Mouse (Mus musculus): ENCODE data around the gene Slc24a3. TPM values are rescaled to one million over a fixed set of nuclear protein-coding genes. Genes with fewer than 3 reads are reported as not detected.
A peak's percentile ranks its signal among the peaks of the same experiment; 100 is the strongest.

Slc24a3 gene
- total RNA-seq, 1 experiment from 2014 or later = 3.8 TPM

DNA sequence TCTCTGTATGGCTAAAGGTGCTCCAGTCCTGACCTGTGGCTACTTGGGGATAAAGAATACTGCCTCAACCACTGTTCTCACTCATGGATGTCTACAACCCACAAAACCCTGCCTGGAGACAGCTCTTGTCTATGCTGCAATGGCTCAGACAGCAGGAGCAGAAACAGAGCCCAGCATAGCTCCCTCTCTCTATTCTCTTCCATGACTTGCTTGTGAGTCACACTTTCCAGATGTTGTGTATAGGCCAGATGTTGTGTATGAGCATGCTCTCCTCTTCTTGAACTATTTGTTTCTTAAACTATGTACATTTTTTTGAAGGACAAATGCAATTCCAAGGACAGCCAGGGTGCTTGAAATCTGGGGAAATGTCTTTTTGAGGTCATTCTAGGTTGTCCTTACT, 101.4 kb downstream of the Slc24a3 start:
- ATAC-seq (replicated peaks; ENCODE audit: low read depth, poor library complexity, severe bottlenecking) = no peak

DNA sequence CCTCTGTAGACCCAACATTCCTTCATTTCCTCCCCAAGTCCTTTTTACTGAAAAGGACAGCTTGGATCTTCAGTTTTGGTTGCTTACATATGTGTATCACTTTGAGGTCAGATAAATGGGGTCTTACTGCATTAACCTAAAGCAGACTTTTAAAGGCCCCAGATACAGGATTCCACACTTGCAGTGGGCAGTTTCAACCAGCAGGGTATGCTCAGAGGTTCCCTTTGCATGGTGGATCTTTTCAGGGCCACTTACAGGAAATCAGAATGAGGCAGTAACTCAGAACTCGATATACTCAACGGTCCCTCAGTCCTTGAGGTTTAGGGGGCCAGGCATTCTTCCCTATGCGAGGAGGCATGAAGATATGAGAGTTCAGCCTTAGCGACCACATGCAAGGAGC, 101.9 kb downstream of the Slc24a3 start:
- ATAC-seq (replicated peaks; ENCODE audit: low read depth, poor library complexity, severe bottlenecking) = peak; percentile 60; the same call in 1 of the 2 replicates

DNA sequence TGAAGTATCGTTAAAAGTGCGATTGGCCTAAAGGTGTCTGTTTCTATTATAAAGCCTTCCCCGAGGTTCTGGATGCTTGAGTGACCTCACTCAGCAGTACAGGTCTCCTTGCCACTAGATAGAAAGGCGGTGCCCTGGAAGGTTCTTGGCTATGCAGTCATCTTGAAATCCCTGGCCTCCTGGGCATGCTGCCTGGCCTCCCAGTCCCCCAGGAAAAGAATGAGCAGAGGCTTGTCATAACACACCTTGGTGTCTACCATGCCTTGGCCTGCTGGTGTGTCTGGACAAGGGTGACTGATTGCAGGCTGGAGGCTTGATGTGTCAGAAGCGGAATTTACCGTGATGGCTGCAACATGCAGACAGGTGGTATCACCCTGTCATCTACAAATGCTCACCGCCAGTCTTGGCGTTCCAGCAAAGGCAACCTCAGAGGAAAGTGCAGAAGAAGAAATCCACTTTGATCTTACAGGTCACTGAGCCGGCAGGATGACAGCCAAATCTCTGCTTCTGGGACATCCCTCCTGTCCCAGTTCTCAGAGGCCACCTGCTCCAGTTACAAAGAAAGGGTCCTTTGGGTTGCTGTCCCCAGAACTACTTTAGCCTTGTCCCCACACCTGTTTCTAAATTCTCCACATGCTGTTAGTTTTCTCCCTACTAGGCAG, 106.6 kb downstream of the Slc24a3 start:
- ATAC-seq (replicated peaks; ENCODE audit: low read depth, poor library complexity, severe bottlenecking) = no peak

DNA sequence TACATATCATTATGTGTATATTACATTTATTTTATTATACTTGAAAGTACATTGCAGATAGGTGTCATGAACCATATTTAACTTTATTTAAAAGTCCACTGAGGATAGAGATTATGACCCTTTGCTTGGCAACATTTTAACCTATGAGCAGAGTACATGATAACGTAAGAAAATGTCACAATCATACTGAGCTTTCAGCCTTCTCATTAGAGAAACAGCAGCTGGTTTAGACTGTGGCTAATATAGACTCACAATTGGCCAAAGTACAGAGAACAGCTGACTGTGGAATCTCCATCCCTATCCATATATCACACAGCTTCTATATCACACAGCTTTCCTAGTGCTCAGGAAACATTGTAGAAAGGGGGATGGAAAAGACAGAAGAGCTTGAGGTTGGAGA, 111.8 kb downstream of the Slc24a3 start:
- no peak for ATAC-seq (replicated peaks; ENCODE audit: low read depth, poor library complexity, severe bottlenecking)

DNA sequence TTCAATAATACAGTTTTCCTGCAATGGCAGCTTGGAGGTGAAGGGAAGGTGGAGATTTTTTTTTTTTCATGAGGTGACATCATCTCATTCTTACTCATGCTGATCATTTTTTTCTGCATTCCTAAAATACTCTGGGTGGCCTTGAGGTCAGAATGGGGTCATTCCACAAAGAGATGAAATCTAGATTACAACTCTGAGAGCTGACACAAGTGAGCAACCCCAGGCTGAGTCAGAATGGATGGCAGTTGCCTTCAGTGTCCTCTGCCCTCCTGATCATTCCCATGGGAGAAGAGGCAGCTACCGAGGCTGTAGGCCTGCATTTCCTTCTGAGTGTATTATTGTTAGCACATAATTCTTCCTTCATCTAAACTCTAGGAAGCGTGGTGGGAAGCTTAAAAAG, 116.2 kb downstream of the Slc24a3 start:
- no peak for ATAC-seq (replicated peaks; ENCODE audit: low read depth, poor library complexity, severe bottlenecking)

DNA sequence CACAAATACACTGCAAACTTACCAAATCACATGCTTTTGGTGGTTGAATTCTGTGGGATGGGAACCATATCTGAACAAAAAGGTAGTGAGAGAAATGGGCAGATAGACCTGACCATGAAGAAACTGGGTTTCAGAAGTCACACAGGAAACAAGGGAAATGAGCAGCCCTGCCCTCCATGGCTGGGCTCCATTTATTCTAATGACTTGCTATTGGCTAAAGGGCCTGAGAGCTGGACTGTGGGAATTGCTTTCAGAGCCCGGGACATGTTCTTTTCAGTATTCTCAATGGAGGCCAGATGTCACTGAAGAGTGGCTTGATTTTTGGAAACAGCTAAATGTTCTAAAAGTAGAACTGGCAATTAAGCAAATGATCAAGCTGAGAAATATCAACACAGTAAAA, 120.9 kb downstream of the Slc24a3 start:
- no peak for ATAC-seq (replicated peaks; ENCODE audit: low read depth, poor library complexity, severe bottlenecking)

DNA sequence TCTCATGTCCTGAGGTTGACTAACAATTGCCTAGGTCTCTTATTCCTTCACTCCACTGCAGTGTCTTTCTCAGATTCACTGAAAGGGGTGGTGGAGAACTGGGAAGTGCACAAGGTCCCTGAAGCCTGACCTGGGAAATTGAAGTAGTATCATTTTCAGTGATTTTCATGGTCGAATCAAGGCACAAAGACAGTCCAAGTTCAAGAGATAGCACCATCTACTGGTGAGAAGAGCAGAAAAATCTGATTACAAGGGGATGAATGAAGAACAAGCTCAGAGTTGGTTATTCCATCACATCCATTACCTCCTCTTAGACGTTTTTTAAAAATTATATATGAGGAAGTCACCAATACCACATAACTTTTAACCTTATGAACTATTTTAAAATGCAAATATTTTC, 123.9 kb downstream of the Slc24a3 start:
- ATAC-seq (replicated peaks; ENCODE audit: low read depth, poor library complexity, severe bottlenecking) = peak; percentile 76

DNA sequence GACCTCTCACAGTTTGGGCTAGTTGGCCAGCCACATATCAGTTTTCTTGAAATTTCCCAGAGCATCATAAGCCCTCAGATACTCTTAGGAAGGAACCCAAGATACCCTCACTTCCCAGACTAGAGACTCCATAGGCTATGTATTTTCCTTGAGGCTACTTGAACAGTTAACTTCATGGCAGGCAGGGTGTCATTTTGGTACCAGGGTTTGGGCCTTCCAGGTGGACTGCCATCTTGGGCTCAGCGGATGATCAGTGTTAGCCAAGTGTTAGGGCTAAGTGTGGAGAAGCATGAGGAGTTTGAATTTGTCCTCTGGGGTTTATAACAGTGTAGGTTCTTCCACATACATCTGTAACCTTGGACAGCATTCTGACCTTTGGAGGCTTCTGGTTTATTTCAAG, 124.6 kb downstream of the Slc24a3 start:
- no peak for ATAC-seq (replicated peaks; ENCODE audit: low read depth, poor library complexity, severe bottlenecking)

DNA sequence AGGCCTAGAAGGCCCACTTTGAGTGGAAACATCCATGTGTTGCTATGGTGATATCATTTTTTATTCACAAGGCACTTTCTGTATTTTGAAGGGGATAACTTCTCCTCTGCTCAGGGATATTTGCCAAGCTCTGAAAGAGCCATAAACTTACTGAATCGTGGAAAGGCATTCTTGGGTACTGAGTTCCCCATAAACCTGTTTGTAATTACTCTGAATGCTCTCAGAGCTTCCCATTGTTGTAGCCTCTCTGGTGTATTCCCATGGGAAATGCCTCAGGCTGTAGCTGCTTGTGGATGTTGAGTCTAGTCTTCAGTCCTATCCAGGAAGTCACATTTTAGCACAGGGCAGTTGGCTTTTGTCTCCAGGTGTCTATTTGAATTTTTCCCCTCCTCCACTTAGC, 125.3 kb downstream of the Slc24a3 start:
- no peak for ATAC-seq (replicated peaks; ENCODE audit: low read depth, poor library complexity, severe bottlenecking)

DNA sequence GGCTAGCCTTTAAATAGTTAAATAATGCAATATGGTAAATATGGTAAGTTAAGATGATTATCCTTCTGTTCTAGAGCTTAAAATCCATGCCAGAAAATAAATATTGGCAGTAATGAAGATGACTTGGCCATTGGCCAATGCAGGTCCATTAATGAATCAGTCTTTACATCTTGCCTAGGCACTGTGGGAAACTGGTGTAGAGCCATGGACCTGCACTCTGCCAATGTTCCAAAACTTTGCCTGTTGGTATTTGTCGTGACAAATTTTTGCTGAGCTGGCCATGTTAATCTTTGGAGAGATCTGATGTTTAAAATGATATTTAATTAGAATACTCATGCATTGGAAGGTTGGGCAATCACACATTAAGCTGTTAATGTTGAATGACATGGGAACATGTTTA, 129.4 kb downstream of the Slc24a3 start:
- no peak for ATAC-seq (replicated peaks; ENCODE audit: low read depth, poor library complexity, severe bottlenecking)

DNA sequence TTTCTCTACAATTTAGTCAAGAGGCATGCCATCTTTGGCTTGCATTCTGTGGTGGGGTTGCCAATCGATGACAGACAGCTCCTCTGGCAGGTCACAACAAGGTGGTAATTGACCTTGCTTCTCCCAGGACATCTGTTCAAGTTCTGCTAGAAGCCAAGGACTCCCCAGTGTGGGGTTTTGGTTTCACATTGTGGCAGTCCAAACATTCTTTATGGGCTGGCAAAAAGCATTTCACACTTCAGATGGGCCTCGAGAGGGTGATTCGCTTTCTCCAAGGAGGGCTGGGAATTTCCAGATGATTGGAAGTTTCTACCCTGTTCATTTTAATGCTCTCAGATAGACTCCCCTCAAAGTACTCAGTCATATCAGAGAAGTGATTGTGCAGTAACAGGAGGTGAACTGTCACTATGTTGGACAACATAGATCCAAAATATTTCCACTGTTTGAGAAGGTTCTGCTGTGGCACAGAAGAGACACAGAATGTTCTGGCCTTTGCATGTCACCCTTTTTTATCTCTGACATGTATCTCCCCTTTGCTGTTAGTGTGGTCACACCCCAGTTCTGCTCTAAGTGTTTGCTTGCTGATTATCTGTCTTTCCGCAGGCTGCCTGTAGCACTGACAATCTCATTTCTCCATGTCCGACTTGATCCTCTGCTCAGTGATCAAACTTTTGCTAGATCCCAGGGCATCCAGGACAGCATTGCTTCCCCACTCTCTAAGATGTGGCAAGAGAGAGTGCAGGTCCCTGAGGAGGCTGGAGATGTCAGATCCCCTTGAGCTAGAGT, 132.6 kb downstream of the Slc24a3 start:
- peak; percentile 85 for ATAC-seq (replicated peaks; ENCODE audit: low read depth, poor library complexity, severe bottlenecking)

DNA sequence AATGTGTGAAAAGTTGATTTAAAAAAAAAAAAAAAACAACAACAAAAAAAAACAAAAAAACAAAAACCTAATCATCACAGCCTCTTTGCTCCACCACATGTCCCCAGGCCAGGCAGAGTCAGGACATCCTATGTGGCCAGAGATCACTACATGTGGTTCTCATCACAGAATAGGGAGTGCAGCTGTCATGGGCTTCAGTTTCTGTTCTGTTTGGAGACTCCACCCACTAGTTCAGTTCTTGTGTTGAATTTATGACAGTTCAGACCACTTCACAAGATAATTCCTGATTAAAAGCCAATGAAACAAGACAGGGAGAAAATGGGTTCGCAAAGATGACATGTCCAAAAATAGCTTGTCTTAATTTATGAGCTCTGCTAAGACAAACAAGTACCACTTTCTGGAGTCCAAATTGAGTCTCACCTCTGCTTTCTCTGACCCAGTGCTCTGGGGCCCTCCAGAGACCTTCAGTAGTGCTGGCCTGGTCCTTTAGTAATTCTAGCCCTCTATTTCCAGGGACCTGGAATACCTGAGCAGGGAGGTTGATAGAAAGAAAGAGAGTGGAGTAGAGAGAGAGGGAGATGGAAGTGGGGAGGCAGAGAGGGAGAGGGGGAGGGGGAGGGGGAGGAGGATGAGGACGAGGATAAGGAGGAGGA, 139.8 kb downstream of the Slc24a3 start:
- peak; percentile 83 for ATAC-seq (replicated peaks; ENCODE audit: low read depth, poor library complexity, severe bottlenecking)

DNA sequence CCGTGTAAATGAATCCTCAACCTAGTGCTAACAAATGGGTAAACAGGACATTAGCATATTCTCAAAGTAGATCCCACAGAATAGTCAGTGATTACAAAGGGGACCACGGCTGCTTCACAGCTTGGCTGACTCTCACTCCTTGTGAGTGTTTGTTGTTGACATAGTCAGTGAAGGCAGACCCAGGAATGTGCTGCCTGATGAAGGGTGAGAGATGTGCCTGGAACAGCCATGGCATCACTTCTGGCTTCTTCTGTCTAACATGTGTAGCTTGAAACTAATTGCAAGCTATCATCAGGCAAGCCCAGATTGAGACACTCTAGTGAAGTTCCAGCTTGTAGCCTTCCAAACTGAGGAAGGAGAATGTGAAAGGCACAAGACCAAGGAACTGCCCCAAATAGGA, 151.4 kb downstream of the Slc24a3 start:
- no peak for ATAC-seq (replicated peaks; ENCODE audit: low read depth, poor library complexity, severe bottlenecking)

DNA sequence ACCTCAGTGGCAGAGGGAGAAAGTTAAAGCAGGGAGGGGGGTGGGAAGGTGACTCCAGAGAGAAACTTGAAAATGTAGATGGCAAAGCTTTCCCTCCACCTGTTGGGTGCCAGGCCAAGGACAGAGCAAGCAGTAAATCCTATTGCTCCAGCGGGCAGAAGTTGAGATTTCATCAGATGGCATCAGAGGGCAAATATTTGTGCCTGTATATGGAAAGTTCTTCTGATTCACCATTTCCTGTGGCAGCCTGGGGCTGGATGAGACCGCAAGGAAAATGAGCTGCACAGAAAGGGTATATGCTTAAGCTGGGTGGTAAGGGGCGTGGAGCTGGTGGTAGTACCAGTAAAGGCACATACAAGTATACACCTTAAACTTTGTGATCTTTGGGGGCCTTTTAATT, 153.7 kb downstream of the Slc24a3 start:
- ATAC-seq (replicated peaks; ENCODE audit: low read depth, poor library complexity, severe bottlenecking) = no peak

DNA sequence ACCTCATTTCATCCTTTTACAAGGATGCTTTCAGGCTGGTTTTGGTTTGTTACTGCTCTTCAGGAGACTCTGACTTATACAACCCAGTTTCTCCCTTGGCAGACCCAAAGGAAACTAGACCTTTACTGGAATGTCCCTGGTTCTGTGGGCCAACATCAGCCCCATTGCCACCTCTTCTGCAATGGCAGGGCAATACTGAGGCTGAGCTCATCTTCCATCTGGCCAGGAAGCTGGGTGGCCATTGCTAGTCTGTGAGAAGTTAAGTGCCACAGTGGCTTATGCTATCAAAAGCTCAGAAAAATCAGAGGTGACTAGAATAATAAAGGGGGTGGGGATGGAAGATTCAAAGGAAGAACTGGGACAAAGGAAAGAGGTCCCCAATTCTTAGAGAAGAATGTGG, 154.2 kb downstream of the Slc24a3 start:
- no peak for ATAC-seq (replicated peaks; ENCODE audit: low read depth, poor library complexity, severe bottlenecking)

DNA sequence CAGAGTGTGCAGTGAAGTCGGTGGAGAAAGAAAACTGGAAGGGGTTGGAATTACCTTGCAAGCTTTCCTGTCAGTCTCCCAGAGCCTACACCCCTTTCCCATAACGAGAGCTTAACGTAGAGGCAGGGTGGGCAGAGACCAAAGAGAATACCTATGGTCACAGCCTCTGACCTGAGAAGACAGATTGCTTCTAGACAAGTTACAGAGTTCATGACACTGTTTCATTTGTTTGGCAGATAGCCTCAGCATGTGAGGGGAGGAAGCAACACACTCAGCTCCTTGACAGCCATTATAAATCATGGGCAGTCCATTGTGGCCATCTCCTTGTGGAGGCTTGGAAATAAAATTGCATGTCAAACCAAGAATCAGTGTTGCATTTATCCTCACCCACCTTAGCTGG, 156.9 kb downstream of the Slc24a3 start:
- ATAC-seq (replicated peaks; ENCODE audit: low read depth, poor library complexity, severe bottlenecking) = no peak

DNA sequence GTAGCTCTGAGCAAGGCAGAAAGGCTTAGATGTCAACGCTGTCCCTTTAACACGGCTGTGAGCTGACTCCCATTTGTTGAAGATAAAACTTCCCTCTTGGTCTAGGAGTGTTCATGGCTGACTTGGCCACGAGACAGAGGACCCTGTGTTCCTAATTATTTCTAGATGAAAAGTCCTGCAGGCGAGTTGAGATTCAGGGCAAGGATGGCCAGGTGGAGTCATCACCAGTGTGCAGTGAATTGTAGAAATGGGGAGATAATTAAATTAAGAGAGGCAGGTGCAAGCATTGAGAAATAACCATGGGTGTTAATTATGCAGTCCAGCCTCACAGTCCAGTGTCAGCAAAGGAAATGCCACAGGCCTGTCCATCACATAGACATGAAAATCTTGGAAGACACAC, 158.3 kb downstream of the Slc24a3 start:
- no peak for ATAC-seq (replicated peaks; ENCODE audit: low read depth, poor library complexity, severe bottlenecking)

DNA sequence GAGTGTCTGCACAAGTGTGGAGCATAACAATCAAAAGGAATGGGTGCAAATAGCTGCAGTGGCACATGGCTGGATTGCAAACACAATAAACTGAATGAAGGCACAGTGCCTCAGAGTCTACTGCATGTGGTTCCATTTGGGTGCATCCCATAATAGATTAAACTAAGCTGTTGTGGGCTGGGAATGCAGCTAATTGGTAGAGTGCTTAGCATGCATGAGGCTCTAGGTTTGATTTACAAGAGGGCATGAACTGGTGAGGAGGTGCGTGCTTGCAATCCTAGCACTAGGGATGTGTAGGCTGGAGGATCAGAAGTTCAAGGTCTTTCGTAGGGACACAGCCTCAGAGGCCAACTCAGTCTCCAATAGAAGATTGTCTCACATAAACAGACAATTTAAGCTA, 159.0 kb downstream of the Slc24a3 start:
- ATAC-seq (replicated peaks; ENCODE audit: low read depth, poor library complexity, severe bottlenecking) = no peak

DNA sequence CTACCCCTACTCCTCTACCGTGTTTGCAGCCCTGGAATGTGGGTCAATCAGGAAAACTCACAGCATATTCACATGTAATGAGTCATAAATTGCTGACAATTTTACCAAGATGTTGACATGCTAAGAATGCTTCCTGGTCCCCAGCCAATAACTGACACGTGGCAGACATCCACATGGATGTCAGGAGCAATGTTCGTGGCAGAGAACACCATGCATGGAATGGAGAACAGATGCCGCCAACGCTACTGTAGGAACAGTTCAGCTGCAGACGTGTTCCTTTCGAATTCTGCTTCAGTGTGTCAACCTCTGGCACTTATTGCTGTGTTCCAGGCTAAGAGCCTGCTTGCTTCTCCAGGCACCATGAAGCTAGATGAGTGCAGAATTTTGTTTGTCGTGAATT, 162.2 kb downstream of the Slc24a3 start:
- no peak for ATAC-seq (replicated peaks; ENCODE audit: low read depth, poor library complexity, severe bottlenecking)

DNA sequence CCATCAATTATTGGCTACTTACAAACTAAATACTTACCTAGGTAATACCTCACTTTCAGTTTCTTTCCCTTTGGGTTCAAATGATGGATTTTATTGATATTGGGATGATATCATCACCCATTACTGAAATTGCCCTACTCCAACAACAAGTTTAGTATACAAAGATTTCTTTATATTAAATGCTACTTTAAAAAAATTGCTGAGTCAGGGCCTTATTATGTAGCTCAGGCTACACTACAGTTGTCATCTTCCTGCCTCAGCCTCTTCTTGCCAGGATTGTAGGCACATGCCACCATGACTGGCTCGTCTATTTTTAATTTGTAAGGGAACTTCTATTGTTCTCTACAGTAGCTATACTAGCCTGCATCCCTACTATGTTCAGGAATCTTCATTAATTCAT, 164.0 kb downstream of the Slc24a3 start:
- no peak for ATAC-seq (replicated peaks; ENCODE audit: low read depth, poor library complexity, severe bottlenecking)

DNA sequence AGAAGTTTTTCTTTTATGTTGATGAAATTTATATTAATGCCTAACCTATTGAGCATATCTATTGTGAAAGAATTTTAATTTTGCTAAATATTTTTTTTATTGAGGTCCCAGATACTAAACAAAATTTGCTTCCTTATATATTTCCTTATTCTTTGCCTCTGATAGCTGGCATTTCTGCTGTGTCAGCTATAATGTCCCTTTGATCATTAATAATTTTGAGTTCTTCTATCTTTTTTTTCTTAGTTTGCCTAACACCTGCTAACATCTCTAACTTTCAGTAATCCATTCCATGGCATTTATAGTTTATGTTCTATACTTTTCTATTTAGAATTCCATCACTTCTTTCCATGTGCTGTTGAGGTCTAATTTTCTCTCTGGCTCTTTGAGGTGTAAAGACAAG, 165.9 kb downstream of the Slc24a3 start:
- no peak for ATAC-seq (replicated peaks; ENCODE audit: low read depth, poor library complexity, severe bottlenecking)

Data from common myeloid progenitor, adult 5-6 weeks (primary cell).